Mouse (Mus musculus) layer of hippocampus, adult 8-10 months (tissue): ENCODE data around the gene Irf1. TPM values are rescaled to one million over a fixed set of nuclear protein-coding genes. Genes with fewer than 3 reads are reported as not detected.
"Not testable (repeated sequence)": the region's sequence is repeated elsewhere in the genome, so short reads cannot be mapped to it uniquely, and the experiment has no call there.

Experiments
- DNase-seq, 2 experiments: peaks; one replicate each; pipeline ENCODE4 v3.0.0; 2022; ENCODE audit warnings: low spot score in 2 of 2
- total RNA-seq, 4 experiments: library from RNA; stranded (reverse); gene quantifications; 2 replicates each; pipeline ENCODE4 v1.2.4; 2022

Gene Irf1
- total RNA-seq = 10 to 100 TPM in 3 of 4 experiments, 1 to 10 TPM in 1; 9.7 to 12.9 (median 11.0) TPM

- peak; percentile 75 to 79 for DNase-seq
These were observed at the start of gene Irf1 for GRCm38 (mm10) chr11:53769760-53770124. TSS of gene Irf1 (plus strand) at chr11:53770014.

- DNase-seq = no peak
These were observed 49.1 kb upstream of the Irf1 start, which contains the start of gene Il5 for GRCm38 (mm10) chr11:53720715-53721114. TSS of gene Il5 (plus strand) at chr11:53720794.

GRCm38 (mm10) chr11:53731457-53731856 lies 38.4 kb upstream of the Irf1 start:
- no peak for DNase-seq

GRCm38 (mm10) chr11:53732244-53732643 lies 37.6 kb upstream of the Irf1 start:
- DNase-seq = no peak

GRCm38 (mm10) chr11:53733824-53734223 lies 36.0 kb upstream of the Irf1 start:
- DNase-seq = no peak

GRCm38 (mm10) chr11:53734431-53734830 lies 35.4 kb upstream of the Irf1 start:
- DNase-seq = no peak

GRCm38 (mm10) chr11:53734970-53735681 lies 34.7 kb upstream of the Irf1 start:
- no peak for DNase-seq

- peak; percentile 33 to 45 for DNase-seq
These were observed 34.0 kb upstream of the Irf1 start for GRCm38 (mm10) chr11:53735682-53736245.

- peak; percentile 20 to 61 for DNase-seq
These were observed 32.8 kb upstream of the Irf1 start for GRCm38 (mm10) chr11:53736771-53737572.

GRCm38 (mm10) chr11:53737573-53737946 lies 32.3 kb upstream of the Irf1 start:
- peak in 1 of 2 experiments; percentile 61 for DNase-seq

- no peak for DNase-seq
These were observed 27.5 kb upstream of the Irf1 start for GRCm38 (mm10) chr11:53742353-53742752.

GRCm38 (mm10) chr11:53745260-53745659 lies 24.6 kb upstream of the Irf1 start:
- DNase-seq = no peak

GRCm38 (mm10) chr11:53747985-53748384 lies 21.8 kb upstream of the Irf1 start:
- DNase-seq = no peak

- DNase-seq = no peak
These were observed 21.2 kb upstream of the Irf1 start for GRCm38 (mm10) chr11:53748614-53749013.

GRCm38 (mm10) chr11:53749306-53749705 lies 20.5 kb upstream of the Irf1 start:
- DNase-seq = no peak

GRCm38 (mm10) chr11:53749716-53750352 lies 20.0 kb upstream of the Irf1 start:
- DNase-seq = no peak

GRCm38 (mm10) chr11:53755011-53755595 lies 14.7 kb upstream of the Irf1 start:
- DNase-seq = no peak

- DNase-seq = no peak
These were observed 12.2 kb upstream of the Irf1 start for GRCm38 (mm10) chr11:53757612-53758011.

- not testable (repeated sequence) for DNase-seq
These were observed 11.8 kb upstream of the Irf1 start for GRCm38 (mm10) chr11:53758033-53758432.

GRCm38 (mm10) chr11:53758791-53759351 lies 10.9 kb upstream of the Irf1 start:
- no peak for DNase-seq
